Mouse (Mus musculus): ENCODE results near the gene Egfl6. TPM values are rescaled to one million over a fixed set of nuclear protein-coding genes. Genes with fewer than 3 reads are reported as not detected.

The Egfl6 gene
- total RNA-seq, 1 experiment from 2014 or later, result 21.4 TPM

DNA sequence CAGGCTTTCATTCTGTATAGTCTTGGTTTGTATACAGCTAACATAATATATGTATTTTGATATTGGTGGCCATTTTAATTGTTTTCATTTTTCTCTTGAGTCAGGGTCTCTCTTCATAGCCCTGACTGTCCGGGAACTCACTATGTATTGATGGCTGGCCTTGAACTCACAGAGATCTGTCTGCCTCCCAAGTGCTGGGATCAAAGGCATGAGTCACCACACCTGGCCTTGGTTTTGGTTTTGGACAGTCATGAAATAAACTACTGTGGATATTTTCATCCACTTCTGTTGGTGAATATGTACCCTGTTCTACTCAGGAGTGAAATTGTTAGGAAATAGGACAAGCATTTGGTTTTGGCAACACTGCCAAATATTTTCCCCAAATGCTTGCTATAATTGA, 68.9 kb downstream of the Egfl6 start:
- DNase-seq, result peak; percentile 42

DNA sequence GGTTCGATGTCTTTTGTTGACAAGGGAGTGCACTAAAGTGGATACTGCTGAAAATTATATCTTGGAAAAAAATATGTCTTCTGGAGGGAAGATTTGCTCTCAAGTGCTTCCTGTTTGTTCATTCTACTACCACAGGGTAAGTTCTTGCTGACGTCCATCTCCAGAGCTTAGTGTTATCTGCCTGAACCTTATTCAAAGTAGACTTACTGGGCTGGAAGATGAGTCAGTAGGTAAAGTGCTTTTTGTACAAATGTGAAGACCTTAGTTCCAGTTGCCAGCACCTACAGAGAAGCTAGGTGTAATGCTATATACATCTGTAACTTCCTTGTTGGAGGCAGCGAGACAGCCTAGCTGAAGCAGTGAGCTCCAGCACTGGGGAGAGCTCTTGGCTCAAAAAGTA, 69.6 kb downstream of the Egfl6 start:
- DNase-seq, result no peak

DNA sequence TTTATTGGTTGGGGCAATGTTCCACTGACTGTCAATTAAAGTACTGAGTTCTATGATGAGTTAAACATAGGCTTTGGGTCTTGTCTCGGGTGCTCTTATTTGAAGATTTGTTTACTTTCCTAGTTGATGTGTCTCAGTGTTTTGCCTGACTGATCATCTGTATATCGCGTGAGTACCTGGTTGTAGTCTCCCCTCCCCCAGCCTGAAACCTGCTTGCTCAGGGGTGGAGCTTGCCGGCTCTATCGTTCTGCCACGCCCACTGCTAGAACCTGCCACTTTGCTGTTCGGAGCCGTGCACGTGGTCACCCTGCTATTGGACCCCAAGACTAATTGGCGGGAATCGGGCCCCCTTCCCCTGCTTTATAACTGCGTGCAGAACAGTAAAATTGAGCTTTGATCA, 71.5 kb downstream of the Egfl6 start:
- peak; percentile 24 for DNase-seq

DNA sequence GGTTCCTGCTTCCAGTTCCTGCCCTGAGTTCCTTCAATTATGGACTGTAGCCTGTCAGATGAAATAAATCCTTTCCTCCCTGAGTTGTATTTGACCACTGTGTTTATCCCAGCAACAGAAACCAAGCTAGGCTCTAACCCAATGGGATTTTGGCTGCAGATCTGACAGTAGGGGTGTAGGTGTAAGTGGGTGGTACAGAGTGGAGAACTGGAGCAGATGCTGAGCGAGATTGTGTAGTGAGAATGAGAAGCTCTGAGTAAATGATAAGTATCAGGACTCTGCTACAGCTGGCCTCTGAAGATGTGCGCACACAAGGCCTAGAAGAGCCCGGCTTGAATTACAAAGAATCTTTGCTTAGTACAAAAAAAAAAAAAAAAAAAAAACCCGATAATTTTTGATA, 73.4 kb downstream of the Egfl6 start:
- no peak for DNase-seq

DNA sequence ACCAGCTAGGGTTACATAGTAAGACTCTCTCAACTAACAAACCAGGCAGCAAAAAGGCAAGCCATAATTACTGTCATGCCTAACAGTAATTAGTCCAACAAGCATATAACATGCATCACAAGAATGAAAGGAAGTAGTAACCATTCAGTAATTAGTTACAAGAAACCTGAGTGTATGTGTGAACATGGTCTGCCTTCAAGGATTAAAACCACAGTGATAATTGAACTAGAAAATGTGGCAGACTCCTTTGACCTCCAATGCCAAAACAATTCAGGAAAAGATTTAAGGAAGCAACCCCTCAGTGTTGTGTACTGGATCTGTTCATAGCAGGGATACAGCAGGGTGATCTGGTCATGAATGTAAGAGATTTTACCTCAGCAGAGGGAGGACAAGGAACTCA, 74.4 kb downstream of the Egfl6 start:
- DNase-seq, result no peak

DNA sequence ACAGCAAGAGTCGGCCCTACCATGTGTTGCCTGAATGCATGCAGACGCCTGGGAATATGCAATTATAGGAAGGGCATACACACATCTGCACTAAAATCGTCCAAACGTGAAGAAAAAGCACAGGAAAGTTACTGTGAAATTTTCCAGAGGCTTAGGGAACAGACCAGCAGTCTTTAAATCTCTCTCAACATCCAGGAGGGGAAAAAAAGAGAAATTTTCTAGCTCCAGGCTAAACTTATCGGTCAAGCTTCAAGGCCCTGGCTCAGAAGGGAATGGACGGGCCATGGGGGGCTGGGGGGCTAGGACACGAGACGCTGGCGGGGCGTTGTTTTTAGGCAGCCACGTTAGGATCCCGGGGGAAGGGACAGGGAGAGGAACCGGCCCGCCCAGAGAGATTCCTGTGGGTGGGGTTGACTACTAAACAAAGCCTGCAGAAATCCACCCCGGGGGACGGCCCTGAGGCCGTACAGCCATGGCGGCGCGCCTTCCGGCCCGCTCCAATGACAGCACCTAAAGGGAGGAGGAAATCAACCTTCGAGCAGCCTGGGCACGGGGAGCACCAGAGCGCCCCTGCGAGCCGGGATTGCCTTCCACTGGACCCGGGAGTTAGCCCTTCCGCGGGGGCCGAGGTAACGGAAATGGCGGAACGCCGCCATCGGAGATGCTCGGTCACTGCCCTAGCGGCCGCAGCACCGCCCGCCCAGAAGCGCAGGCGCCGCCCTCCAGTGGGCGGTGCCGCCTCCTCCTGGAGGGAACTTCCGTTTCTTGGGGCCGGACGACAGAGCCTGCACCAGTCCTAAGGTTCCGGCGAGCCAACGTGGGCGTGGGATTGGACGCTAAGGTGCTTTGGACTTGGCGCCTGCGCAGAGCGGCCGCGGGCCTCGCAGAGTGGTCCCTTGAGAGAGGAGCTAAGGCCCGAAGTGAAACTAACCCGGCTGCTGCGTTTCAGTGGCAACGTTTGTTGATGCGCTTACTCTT, 75.5 kb downstream of the Egfl6 start:
- DNase-seq, result peak; percentile 95

DNA sequence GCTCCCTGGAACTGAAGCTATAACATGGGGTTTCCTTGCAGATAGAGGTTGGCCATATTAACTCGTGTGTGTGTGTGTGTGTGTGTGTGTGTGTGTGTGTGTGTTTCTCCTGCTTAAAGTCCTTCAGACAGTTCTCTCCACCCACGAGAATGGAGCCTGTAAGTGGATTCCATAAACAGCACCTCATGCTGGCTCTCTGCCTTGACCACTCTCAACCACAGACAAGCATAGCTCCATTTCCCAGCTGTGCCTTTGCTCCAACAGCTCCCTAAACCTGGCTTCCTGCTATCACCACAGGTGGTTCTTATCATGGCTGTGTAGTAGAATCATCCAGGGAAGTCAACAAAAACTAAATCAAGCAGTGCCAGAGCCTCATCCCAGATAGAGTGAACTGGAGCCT, 81.1 kb downstream of the Egfl6 start:
- no peak for DNase-seq

DNA sequence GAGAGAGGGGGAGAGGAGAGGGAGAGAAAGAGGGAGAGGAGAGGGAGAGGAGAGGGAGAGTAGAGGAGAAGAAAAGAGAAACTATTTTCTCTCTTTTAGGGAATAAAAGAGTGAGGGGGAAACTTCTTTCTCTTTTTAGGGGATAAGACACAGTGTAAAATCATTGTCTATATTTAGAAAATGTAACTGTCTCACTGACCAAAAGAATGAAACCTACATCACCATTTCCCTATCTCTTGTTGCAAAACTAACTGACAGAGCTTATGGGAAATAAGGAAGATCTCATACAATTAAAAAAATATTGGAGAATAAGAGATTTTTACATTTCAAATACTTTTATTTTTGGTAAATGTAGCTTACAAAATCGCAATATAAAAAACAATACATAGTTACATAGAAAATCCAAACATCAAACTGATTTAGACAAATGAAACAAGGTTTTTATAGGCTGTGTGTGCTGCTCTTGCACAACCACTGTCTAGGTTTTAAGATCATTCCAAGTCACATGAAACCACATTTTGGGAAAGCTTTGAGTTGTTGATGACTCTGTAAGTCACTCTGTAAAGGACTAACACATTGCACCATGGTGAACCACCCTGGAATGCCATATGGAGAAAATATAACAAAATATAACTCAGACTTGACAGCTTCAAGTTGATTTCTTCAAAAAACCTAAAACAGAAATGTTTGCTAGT, 85.9 kb downstream of the Egfl6 start:
- DNase-seq, result no peak

DNA sequence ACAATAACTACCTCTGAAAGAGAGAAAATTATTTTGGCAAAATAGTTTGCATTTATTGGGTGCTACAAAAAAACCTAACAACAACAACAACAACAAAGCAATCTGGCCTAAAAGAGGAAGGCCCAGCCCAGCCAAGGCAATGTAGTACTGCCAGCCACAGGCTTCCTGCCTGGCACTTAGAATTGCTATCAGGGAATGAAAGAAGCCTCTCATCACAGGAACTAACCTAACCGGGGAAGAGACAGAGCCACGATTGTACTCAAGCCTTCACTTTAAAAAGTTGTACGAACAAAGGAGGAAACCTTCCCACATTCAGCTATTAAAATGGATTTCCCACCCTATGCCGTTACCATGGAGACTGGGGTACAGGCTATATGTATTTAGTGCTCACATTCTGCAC, 87.7 kb downstream of the Egfl6 start:
- no peak for DNase-seq

DNA sequence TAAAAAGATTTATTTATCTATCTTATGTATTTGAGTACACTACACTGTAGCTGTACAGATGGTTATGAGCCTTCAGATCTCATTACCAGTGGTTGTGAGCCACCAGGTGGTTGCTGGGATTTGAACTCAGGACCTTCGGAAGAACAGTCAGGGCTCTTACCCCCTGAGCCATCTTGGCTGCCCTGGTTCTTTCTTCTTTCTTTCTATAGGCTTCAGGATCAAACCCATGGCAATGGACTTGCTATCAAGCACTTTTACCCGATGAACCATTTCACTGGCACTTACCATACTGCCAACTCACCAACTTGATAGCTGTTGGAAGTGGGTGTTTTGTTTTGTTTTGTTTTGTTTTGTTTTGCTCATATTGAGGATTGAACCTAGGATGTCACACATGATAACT, 90.5 kb downstream of the Egfl6 start:
- DNase-seq, result no peak

DNA sequence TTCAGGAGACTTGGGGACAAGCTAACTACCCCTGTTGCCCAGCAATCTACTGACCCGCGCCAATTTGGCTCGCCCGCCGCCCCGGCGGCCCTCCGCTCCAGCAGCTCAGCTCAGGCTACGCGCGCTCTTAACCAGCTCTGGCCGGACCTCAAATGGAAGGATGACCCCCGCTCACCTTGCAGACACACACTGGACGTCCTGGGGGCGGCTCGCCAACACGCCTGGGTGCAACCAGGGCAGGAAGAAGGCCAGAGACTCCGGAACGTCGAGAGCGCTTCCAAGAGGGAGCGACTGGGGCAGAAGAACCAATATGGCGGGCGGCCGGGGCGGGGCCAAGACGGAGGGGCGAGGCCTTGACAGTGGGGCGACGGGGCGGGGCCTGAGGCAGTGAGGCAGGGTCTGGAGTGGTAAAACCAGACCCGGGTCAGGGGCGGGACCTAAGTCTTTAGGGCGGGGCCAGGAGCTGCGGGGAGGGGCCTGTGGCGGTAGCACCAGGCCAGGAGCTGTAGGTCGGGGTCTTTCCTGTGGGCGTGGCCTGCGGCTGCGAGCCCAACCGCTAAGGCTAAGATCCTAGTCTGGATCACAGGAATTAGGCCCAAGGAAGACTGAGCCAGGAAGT, 106.0 kb downstream of the Egfl6 start, which contains the start of gene Rab9:
Gene Rab9 (minus strand): TSS at position 503 of the 619 bp plus-strand sequence.
- peak; percentile 95 for DNase-seq

DNA sequence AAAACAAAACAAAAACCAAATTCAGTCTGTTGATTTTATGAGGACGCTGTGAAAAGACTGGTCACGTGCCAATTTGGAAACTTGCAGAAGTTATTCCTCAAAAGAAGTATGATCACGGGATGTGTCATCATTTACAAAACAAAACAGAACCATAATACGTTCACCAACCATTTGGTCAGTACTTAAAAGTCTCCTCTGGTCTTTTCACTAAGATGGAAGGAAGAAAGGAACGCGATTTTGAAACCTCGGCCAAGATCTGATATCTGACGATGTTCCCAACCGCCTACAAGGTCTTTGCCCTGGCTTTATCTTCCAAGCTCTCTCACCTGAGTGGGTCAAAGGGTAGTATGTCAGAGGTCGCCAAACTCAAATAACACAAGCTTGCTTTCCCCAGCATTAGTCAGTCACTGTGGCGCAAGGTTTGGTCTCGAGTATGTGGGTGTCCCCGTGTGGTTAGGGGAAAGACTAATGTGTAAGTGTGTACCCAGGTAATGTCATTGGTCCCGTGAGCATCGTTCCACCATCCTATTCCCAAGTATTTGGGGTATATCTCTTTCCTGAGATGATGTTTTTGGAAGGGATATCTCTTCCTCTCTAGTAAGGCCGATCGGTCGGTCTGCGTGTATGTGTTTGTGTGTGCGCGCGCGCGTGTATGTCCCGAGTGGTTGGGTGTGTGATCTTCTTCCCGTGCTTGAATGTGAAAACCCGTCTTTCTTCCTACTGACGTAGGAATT, 106.7 kb downstream of the Egfl6 start:
- DNase-seq, result peak; percentile 34

DNA sequence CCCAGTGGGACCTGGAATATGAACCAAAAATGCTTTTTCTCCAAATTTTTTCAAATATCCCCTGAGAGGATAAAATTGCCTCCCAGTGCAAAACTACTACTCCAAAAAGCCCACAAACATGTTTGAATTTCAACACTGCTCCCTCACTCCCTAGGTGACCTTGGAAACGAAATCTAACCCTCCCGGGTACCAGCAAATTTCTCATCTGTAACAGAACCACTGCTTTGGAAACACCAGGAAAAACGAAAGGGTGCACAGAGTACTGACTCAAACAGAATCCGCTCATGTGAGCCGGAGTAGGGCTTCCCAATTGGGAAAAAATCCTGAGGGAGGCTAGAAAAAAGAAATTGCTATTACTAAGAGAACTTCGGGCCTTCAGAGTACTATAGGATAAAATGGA, 108.1 kb downstream of the Egfl6 start:
- no peak for DNase-seq

Other genes starting within 250 kb of the Egfl6 start
- gene Trappc2, start 145.1 kb downstream of the Egfl6 start, total RNA-seq (2021), result 18.9 and 19.0 TPM in 2 replicates
- 6.9 and 7.7 TPM in 2 replicates for gene Ofd1, start 145.0 kb downstream of the Egfl6 start, total RNA-seq (2021)
- 58.4 and 60.7 TPM in 2 replicates for gene Rab9, start 105.9 kb downstream of the Egfl6 start, total RNA-seq (2021)
- gene Tceanc, start 67.2 kb downstream of the Egfl6 start, total RNA-seq (2021), result 4.2 and 8.4 TPM in 2 replicates

Data from adrenal gland, postnatal 14 days (tissue).